Mouse (Mus musculus): ENCODE results near the gene Pou5f2.

DNA sequence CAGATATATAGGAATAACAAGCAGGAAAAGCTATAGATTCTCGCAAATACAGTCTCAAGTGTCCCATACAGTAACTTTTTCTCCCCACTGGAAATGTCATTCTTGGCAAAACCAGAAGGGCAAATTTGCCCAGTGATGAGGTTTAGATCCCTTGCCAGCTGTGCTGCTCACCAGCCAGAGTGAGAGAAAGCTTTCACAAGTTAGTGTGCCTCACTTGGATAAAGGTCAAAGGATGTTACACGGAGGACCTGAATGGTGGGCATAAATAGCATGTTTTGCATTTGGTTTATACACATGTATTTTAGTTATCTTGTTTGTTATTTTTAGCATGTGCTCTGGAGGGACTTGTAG, 41.9 kb upstream of the Pou5f2 start:
- TF ChIP-seq CTCF (IDR thresholded peaks at IDR 0.05; ENCODE audit: low read depth) = no peak
- TF ChIP-seq EP300 (IDR thresholded peaks at IDR 0.05; ENCODE audit: low read depth) = no peak
